Mouse (Mus musculus) embryonic facial prominence, embryonic 10.5 days (tissue): ENCODE data around the gene Nbeal2. TPM values are rescaled to one million over a fixed set of nuclear protein-coding genes. Genes with fewer than 3 reads are reported as not detected.
A peak's percentile ranks its signal among the peaks of the same experiment; 100 is the strongest.

ENCODE experiments used
- DNase-seq: peaks from one replicate; pipeline ENCODE4 v3.0.0-alpha.2; 2017; ENCODE audit warnings: low spot score
- H3K27ac ChIP-seq: fragments of 300-500 bp; sonication (generic); replicated peaks from 2 replicates; pipeline ENCODE4 v1.5.1; 2016; ENCODE audit warnings: mild to moderate bottlenecking
- H3K27me3 ChIP-seq: fragments of 300-500 bp; sonication (generic); replicated peaks from 2 replicates; pipeline ENCODE4 v1.6.1; 2016; ENCODE audit warnings: low read depth, mild to moderate bottlenecking; ENCODE audit not compliant: poor library complexity, severe bottlenecking
- H3K36me3 ChIP-seq: fragments of 300-500 bp; sonication (generic); replicated peaks from 2 replicates; pipeline ENCODE4 v1.6.1; 2016; ENCODE audit warnings: mild to moderate bottlenecking, moderate library complexity
- H3K4me1 ChIP-seq: fragments of 300-500 bp; sonication (generic); 2 replicates; pipeline ENCODE4 v1.6.1; 2016
- H3K4me3 ChIP-seq: fragments of 300-500 bp; sonication (generic); 2 replicates; pipeline ENCODE4 v1.5.1; 2016; ENCODE audit warnings: mild to moderate bottlenecking, moderate library complexity
- H3K9me3 ChIP-seq: fragments of 300-500 bp; sonication (generic); 2 replicates; pipeline ENCODE4 v1.6.1; 2016; ENCODE audit warnings: mild to moderate bottlenecking
- WGBS: fragments of 180-500 bp; shearing (Covaris S2); methylation state at CpG from one replicate; pipeline ENCODE4 v1.1.7; 2016; 5-methylcytosine and 5-hydroxymethylcytosine counted together
- polyA plus RNA-seq: library from polyadenylated mRNA; unstranded; fragments of >200 nt; fragmentation: Nextera tagmentation; extraction: Ambion mirVana; gene quantifications from 2 replicates; pipeline ENCODE4 v1.2.1, GENCODE M21; 2016

The Nbeal2 gene
- polyA plus RNA-seq, 1 experiment from 2014 or later, result 1.9 TPM

DNA sequence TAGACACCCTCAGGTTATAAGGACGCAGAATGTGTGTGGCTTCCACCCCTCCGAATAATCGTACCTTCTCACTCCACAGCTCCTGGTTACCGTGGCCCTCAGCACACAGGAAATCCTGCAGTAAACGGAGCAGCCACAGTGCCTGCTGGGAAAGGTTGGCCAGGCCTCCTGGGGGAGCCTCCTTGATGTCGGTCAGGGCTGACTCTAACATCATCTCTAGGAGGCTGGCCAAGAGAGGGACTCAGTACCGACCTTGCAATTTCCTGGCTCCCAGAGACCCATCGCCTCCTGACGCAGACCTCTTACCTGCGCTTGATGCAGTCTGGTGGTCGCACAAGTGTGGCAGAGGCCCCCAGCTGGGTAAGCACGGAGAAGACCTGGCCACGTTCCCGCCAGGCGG is 21.3 kb downstream of the Nbeal2 start:
- peaks cover 6% of the 10 kb centered on the region; the same call in 1 of the 2 replicates for H3K36me3 ChIP-seq
- WGBS, result 81% methylated on average over 15 of the region's 15 CpGs

GRCm38 (mm10) chr9:110631651-110632275 is 22.2 kb downstream of the Nbeal2 start:
- peak overlapping the region; percentile 52 for H3K4me3 ChIP-seq
- peaks cover 29% of the 10 kb centered on the region for H3K4me1 ChIP-seq
- H3K9me3 ChIP-seq, result no peaks in the 10 kb centered on the region
- peak; percentile 59 for DNase-seq
- 0 out of 2 replicates have a peak overlapping the region, but pooled peaks have one; percentile 25 for H3K27ac ChIP-seq
- H3K27me3 ChIP-seq, result peaks cover 92% of the 10 kb centered on the region
- peaks cover 6% of the 10 kb centered on the region; the same call in 1 of the 2 replicates for H3K36me3 ChIP-seq
- WGBS, result 12% methylated on average over 30 of the region's 30 CpGs

More for the DNA sequence above, 21.3 kb downstream of the Nbeal2 start:
- peaks cover 29% of the 10 kb centered on the region for H3K4me1 ChIP-seq
- H3K4me3 ChIP-seq, result 0 out of 2 replicates have a peak overlapping the region, but pooled peaks have one; percentile 4
- H3K27ac ChIP-seq, result no peak overlapping the region
- no peaks in the 10 kb centered on the region for H3K9me3 ChIP-seq
- DNase-seq, result no peak
- peaks cover 88% of the 10 kb centered on the region for H3K27me3 ChIP-seq

- H3K27me3 ChIP-seq, result peaks cover 89% of the 10 kb centered on the region
- whole genome bisulfite sequencing, result 11% methylated on average over 10 of the region's 10 CpGs
- H3K9me3 ChIP-seq, result no peaks in the 10 kb centered on the region
- no peak overlapping the region for H3K27ac ChIP-seq
- peaks cover 6% of the 10 kb centered on the region; the same call in 1 of the 2 replicates for H3K36me3 ChIP-seq
- H3K4me1 ChIP-seq, result peaks cover 29% of the 10 kb centered on the region
- peak overlapping the region; percentile 52 for H3K4me3 ChIP-seq
- peak; percentile 85 for DNase-seq
Measured at GRCm38 (mm10) chr9:110631191-110631590, 22.8 kb downstream of the Nbeal2 start.

DNA sequence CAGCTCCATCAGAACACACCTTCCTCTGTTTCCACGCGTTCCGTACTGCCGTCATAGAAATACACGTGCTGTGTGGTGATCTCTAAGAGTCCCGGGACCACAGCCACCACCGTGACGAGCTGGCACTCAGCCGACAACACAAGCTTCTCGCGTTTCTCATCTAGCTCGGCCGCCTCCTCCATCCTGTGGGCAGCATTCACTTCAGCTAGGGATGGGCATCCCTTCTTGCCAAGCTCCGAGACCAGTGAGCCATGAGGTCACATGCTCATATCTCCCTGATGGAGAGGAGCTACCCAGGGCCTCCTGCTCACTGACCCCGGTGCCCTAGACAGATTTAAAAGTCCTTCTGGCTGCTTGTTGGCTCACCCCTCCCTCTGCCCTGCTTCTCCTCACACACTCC is 23.8 kb downstream of the Nbeal2 start:
- no peak for DNase-seq
- H3K27ac ChIP-seq, result no peak overlapping the region
- H3K27me3 ChIP-seq, result peaks cover 88% of the 10 kb centered on the region
- 92% methylated on average over 15 of the region's 15 CpGs for WGBS
- no peak overlapping the region for H3K4me3 ChIP-seq
- peaks cover 36% of the 10 kb centered on the region for H3K4me1 ChIP-seq
- H3K9me3 ChIP-seq, result no peaks in the 10 kb centered on the region
- peaks cover 6% of the 10 kb centered on the region; the same call in 1 of the 2 replicates for H3K36me3 ChIP-seq

DNA sequence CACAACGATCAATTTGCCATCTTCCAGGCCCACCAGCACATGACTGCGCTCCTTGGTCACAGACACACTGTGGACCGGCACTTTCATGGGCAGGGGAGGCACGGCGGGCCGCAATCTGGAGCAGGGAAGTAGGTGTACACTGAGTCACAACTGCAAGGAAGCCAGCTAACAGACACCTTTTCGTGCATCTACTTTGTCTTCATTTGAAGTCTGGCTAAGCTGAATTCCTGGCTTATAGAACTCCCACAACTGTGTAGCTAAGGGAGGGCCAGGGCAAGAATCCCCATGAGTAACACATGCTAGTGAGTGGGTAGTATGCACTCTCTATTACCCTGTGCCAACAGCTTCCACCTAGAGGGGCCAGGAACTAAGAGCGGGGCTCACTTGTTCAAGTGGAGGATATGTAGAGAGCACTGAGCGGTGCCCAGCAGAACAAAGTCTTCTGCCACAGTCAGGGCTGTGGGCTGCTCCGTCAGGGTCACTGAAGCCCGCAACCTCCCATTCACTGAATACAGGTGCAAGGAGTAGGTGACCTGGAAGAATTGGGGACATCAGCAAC is 28.5 kb downstream of the Nbeal2 start:
- H3K4me3 ChIP-seq, result peak overlapping the region; percentile 60
- peaks cover 26% of the 10 kb centered on the region for H3K4me1 ChIP-seq
- no peaks in the 10 kb centered on the region for H3K9me3 ChIP-seq

GRCm38 (mm10) chr9:110624361-110625166 is 29.4 kb downstream of the Nbeal2 start, which contains the start of gene Nradd:
Nradd (minus strand) TSS chr9:110624452.
- peaks cover 32% of the 10 kb centered on the region for H3K27me3 ChIP-seq
- WGBS, result under 1% methylated on average over 41 of the region's 41 CpGs
- DNase-seq, result peak; percentile 95
- peaks cover 26% of the 10 kb centered on the region for H3K4me1 ChIP-seq
- H3K4me3 ChIP-seq, result peak within 1 kb of the TSS; percentile 60
- H3K36me3 ChIP-seq, result peaks cover 37% of the 10 kb centered on the region
- H3K27ac ChIP-seq, result peak within 1 kb of the TSS; percentile 83
- no peaks in the 10 kb centered on the region for H3K9me3 ChIP-seq

More for the DNA sequence above, 28.5 kb downstream of the Nbeal2 start:
- Histone ChIP-seq H3K27ac (peak overlapping the region; percentile 83), H3K36me3 (peaks cover 29% of the 10 kb centered on the region), H3K27me3 (peaks cover 40% of the 10 kb centered on the region)
- WGBS, result 69% methylated on average over 11 of the region's 11 CpGs
- no peak for DNase-seq

- peak overlapping the region; percentile 60 for H3K4me3 ChIP-seq
- peak overlapping the region; percentile 83 for H3K27ac ChIP-seq
- no peaks in the 10 kb centered on the region for H3K9me3 ChIP-seq
- H3K36me3 ChIP-seq, result peaks cover 47% of the 10 kb centered on the region
- H3K4me1 ChIP-seq, result peaks cover 26% of the 10 kb centered on the region
- DNase-seq, result no peak
- H3K27me3 ChIP-seq, result peaks cover 23% of the 10 kb centered on the region
- WGBS, result 53% methylated on average over 8 of the region's 8 CpGs
Measured at GRCm38 (mm10) chr9:110623416-110624195, 30.4 kb downstream of the Nbeal2 start.

DNA sequence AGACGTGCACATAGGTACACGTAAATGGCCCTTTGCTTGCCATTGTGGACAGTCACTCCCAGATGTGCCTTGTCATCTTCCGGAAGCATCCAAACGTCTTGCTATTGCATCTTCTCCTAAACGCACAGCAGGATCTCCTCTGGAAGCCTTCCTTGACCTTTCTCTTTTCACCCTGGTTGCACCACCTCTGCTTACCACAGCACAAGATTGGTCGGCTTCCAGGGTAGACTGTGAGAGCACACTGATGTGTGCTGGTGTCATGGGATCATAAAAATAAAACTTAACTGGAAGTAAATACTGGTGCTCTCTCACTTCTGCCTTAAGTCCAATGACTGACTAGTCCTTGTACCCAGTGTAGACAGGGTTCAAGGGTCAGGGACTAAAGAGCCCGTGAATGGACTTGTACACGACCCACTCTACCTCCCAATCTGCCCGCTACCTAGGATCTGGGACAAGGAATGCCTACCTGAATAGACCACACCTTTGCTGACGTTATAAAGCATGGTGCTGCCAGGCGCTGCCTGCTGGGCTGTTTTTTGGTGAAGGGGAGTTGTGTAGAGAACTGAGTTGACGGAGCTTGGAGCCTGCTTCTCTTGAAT is 31.2 kb downstream of the Nbeal2 start:
- WGBS, result 88% methylated on average over 12 of the region's 12 CpGs
- peaks cover 15% of the 10 kb centered on the region for H3K27me3 ChIP-seq
- no peak overlapping the region for H3K27ac ChIP-seq
- DNase-seq, result no peak
- peaks cover 26% of the 10 kb centered on the region for H3K4me1 ChIP-seq
- no peaks in the 10 kb centered on the region for H3K9me3 ChIP-seq
- H3K4me3 ChIP-seq, result peak overlapping the region; percentile 60; the same call in 1 of the 2 replicates
- peaks cover 50% of the 10 kb centered on the region for H3K36me3 ChIP-seq

GRCm38 (mm10) chr9:110620685-110621084 is 33.3 kb downstream of the Nbeal2 start:
- Histone ChIP-seq H3K36me3 (peaks cover 70% of the 10 kb centered on the region), H3K27ac (no peak overlapping the region), H3K4me3 (no peak overlapping the region), H3K27me3 (peaks cover 3% of the 10 kb centered on the region), H3K4me1 (peaks cover 24% of the 10 kb centered on the region), H3K9me3 (no peaks in the 10 kb centered on the region)
- DNase-seq, result no peak
- WGBS, result 95% methylated on average over 7 of the region's 7 CpGs

DNA sequence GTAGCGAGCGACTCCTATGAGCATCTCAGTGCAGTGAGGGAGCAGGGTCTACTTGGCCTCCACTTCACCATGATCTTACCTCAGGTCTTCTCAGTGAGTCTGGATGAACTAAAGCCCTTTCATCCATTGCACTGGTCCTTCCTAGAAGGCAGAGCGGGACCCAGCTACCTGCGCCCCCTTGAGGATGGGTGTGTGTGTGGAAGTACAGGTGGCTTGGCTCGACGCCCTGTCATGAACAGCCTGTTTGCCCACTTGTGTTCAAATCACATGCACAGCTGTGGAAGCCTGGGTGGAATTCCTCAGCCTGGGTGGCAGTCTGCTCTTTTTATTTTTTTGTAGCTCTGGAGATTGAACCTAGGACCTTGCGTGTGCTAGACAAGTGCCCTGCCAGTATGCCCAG is 33.8 kb downstream of the Nbeal2 start:
- H3K27ac ChIP-seq, result no peak overlapping the region
- H3K4me3 ChIP-seq, result no peak overlapping the region
- peaks cover 19% of the 10 kb centered on the region for H3K4me1 ChIP-seq
- WGBS, result 88% methylated on average over 7 of the region's 7 CpGs
- no peaks in the 10 kb centered on the region for H3K27me3 ChIP-seq
- DNase-seq, result no peak
- H3K36me3 ChIP-seq, result peaks cover 75% of the 10 kb centered on the region
- H3K9me3 ChIP-seq, result no peaks in the 10 kb centered on the region

DNA sequence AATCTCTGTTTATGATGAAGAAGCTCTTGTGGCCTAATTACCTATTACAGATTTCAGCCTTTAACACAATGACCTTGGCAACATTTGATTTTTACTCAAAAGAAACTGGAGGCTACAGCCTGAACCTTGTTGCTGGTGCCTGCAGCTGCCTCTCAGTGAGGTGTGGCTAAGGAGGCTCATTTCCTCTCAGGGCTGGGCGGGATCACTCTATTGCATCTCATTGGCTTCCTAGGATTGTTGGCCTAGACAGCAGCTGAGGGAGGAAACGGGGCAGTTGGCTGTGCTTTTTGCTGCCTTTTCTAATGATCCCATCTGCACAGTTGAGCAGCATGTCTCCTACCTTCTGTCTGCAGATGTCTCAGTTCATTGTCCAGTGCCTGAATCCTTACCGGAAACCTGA is 36.9 kb downstream of the Nbeal2 start:
- Histone ChIP-seq H3K27ac (no peak overlapping the region), H3K36me3 (peaks cover 100% of the 10 kb centered on the region), H3K27me3 (no peaks in the 10 kb centered on the region), H3K9me3 (no peaks in the 10 kb centered on the region), H3K4me1 (no peaks in the 10 kb centered on the region), H3K4me3 (no peak overlapping the region)
- WGBS, result 87% methylated on average over 3 of the region's 3 CpGs
- no peak for DNase-seq
